In genomic region chr12:30040150-30040549, GRCm38 (mm10) we compare ENCODE assay signal across 8 mouse cellular contexts.
A peak's percentile ranks its signal among the peaks of the same experiment; 100 is the strongest.
DNase-seq lines count a peak whose midpoint lies in the region; ATAC-seq and TF ChIP-seq lines count a peak whose summit lies in the region.

No protein-coding gene starts in this region.

- H3K27ac ChIP-seq in liver, embryonic 14.5 days: no peak overlapping the region

- peak; percentile 64 for TF ChIP-seq CTCF in liver, embryonic 14.5 days (IDR thresholded peaks at IDR 0.05; ENCODE audit: low read depth)

- no peak for ATAC-seq in liver, embryonic 14.5 days (ENCODE audit: insufficient read depth)

- H3K4me3 ChIP-seq in liver, embryonic 14.5 days (ENCODE audit: insufficient read depth in 1 of 2, low read depth in 2 of 2, low read length in 2 of 2): no peak overlapping the region

- no peaks in the 10 kb centered on the region for H3K27me3 ChIP-seq in liver, embryonic 14.5 days (ENCODE audit: control insufficient read depth, insufficient read depth, low read length)

- no peaks in the 10 kb centered on the region for H3K4me1 ChIP-seq in liver, embryonic 14.5 days (replicated peaks; ENCODE audit: control insufficient read depth in 2 of 2, insufficient read depth in 2 of 2, low read length in 1 of 2)

- no peak for TF ChIP-seq EP300 in liver, embryonic 14.5 days (IDR thresholded peaks at IDR 0.05; ENCODE audit: low read depth)

- 11% methylated on average over 4 of the region's 4 CpGs for WGBS in liver, embryonic 14.5 days (ENCODE audit: insufficient replicate concordance)

- no peaks in the 10 kb centered on the region for H3K9me3 ChIP-seq in liver, embryonic 14.5 days (ENCODE audit: control insufficient read depth, low read length)

- no peak overlapping the region for H3K4me2 ChIP-seq in liver, embryonic 14.5 days (ENCODE audit: low read depth)

- intact Hi-C loops in heart, postnatal 14 days (cut with DNase I): no loop called here

- H3K36me3 ChIP-seq in liver, embryonic 14.5 days (replicated peaks; ENCODE audit: control insufficient read depth, insufficient read depth, low read depth): no peaks in the 10 kb centered on the region

- H3K9ac ChIP-seq in liver, embryonic 14.5 days (replicated peaks): no peak overlapping the region

- DNase-seq in layer of hippocampus, adult 18-20 months (ENCODE audit: low spot score in 2 of 2): peak; percentile 40 to 68
- no peak for DNase-seq in layer of hippocampus, adult 9-11 months
- peak; percentile 51 for DNase-seq in ES-CJ7 (ENCODE audit: low read depth, low spot score)
- DNase-seq in brain, adult 2 months (ENCODE audit: low read depth, low spot score): peak; percentile 75
- DNase-seq in heart, postnatal 14 days: peak; percentile 54 to 70
- DNase-seq in liver, embryonic 14.5 days (ENCODE audit: low read depth in 3 of 3, low spot score in 3 of 3): no peak
- DNase-seq in yolk sac, embryonic 10.5 days (ENCODE audit: low spot score): peak; percentile 58
- DNase-seq in B cell, adult 2 months: no peak

Comparison
In these comparisons a context has a peak if more than half of its experiments do, and no peak if none do; other contexts are left out.
1. DNase-seq: peak in layer of hippocampus, adult 18-20 months (2 of 2), ES-CJ7 (single experiment), brain, adult 2 months (single experiment), heart, postnatal 14 days (2 of 2) and yolk sac, embryonic 10.5 days (single experiment); none in layer of hippocampus, adult 9-11 months (single experiment), liver, embryonic 14.5 days (0 of 3) and B cell, adult 2 months (0 of 2).